Mouse (Mus musculus): ENCODE measurements at regions not wholly inside any gene's neighbourhood (a gene's known extent, or its start where the extent isn't known, plus 50 kb on each side); places are given as distances from the start of the nearest gene placed in this dataset.

DNA sequence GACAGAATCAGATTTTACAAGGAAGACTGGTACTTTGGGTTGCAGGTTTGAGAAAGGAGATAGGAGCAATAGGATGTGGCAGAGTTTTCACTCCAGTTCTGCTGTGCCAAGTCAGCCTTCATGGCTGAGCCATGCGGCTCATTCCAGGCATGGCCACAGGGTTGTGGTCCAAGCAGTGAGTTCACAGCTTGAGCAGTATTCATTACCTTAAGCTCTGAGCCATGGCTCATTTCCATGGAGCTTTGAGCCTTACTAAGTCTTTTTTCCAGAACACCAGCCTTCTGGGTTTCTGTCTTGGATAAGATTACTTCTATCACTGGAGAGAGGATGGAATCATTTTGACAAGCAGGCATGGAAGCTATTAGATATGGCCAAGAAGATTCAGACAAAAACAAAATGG, 98.2 kb upstream of the Tmtc4 start:
- H3K9me3 ChIP-seq (ENCODE audit: low read length) = no peaks in the 10 kb centered on the region
- no peak for ATAC-seq (ENCODE audit: low FRiP score, low TSS enrichment)
- H3K9ac ChIP-seq (replicated peaks; ENCODE audit: low read length) = no peak overlapping the region
- 0 out of 2 replicates have a peak, but pooled peaks cover 5% of the 10 kb centered on the region for H3K4me1 ChIP-seq (ENCODE audit: insufficient read depth, low read length)
- no peak overlapping the region for H3K4me2 ChIP-seq (replicated peaks; ENCODE audit: low read depth, low read length)
- WGBS = 96% methylated on average over 1 of the region's 1 CpGs
- no peaks in the 10 kb centered on the region for H3K36me3 ChIP-seq (ENCODE audit: insufficient read depth, low read length)
- H3K27ac ChIP-seq (ENCODE audit: low read length) = no peak overlapping the region
- no peak overlapping the region for H3K4me3 ChIP-seq (ENCODE audit: low read length)
- H3K27me3 ChIP-seq (ENCODE audit: insufficient read depth, low read length) = no peaks in the 10 kb centered on the region

DNA sequence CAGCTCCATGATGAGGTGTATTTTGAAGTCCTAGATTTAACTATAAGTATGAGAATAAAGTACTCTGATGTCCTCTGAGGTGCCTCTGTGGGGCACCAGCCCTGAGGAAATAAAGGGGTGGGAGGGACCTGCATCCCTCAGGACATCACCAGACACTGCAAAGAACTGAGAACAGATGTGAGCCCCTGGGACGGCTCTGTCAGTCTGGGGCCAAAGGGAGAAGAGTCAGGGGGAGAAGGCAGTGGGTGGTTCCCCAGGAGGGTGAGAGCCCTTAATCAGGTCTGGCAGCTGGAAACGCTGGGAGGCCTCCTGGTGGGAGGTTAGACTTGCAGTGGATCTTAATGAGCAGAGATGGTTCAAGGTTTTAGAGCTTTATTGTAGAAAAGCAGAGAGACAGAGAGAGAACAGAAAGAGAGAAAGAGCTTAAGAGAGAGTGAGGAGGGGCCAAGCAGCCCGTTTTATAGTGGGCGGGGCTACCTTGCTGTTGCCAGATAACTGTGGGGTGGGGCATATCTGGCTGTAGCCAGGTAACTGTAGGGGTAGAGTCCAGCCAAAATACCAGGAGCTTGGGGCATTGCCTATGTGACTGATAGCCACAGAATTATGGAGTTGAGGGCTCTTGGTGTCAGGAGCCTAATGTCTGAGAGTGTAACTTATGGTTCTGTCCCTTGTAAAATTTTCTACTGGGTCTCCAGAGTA, 97.3 kb upstream of the Tmtc4 start:
- no peak overlapping the region for H3K4me3 ChIP-seq (ENCODE audit: low read length)
- no peak overlapping the region for H3K27ac ChIP-seq (ENCODE audit: low read length)
- 27% methylated on average over 4 of the region's 4 CpGs for WGBS
- no peak overlapping the region for H3K4me2 ChIP-seq (replicated peaks; ENCODE audit: low read depth, low read length)
- H3K9ac ChIP-seq (replicated peaks; ENCODE audit: low read length) = no peak overlapping the region
- no peaks in the 10 kb centered on the region for H3K27me3 ChIP-seq (ENCODE audit: insufficient read depth, low read length)
- no peaks in the 10 kb centered on the region for H3K9me3 ChIP-seq (ENCODE audit: low read length)
- H3K36me3 ChIP-seq (ENCODE audit: insufficient read depth, low read length) = no peaks in the 10 kb centered on the region
- ATAC-seq (ENCODE audit: low FRiP score, low TSS enrichment) = no peak
- H3K4me1 ChIP-seq (ENCODE audit: insufficient read depth, low read length) = 0 out of 2 replicates have a peak, but pooled peaks cover 5% of the 10 kb centered on the region

DNA sequence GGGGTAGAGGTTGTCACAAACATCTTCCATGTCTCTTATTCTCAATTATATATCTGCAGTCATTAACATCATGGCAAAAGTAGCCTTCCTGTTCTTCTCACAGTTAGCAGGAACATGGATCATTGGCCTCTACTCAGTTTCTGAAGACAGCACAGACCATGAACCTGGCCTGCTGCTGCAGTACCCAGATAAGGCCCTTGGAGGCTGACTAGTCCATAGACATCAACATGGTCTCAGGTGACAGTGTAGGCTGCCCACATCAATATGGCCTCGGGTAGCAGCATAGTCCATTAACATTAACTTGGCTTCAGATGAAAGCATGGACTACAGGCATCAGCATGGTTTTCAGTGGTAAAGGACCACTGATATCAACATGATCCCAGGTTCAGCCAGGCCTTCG, 95.9 kb upstream of the Tmtc4 start:
- WGBS = 75% methylated on average over 2 of the region's 2 CpGs
- H3K9ac ChIP-seq (replicated peaks; ENCODE audit: low read length) = no peak overlapping the region
- H3K27me3 ChIP-seq (ENCODE audit: insufficient read depth, low read length) = no peaks in the 10 kb centered on the region
- H3K4me2 ChIP-seq (replicated peaks; ENCODE audit: low read depth, low read length) = no peak overlapping the region
- no peak; the same call in 1 of the 2 replicates for ATAC-seq (ENCODE audit: low FRiP score, low TSS enrichment)
- no peaks in the 10 kb centered on the region for H3K36me3 ChIP-seq (ENCODE audit: insufficient read depth, low read length)
- H3K9me3 ChIP-seq (ENCODE audit: low read length) = no peaks in the 10 kb centered on the region
- no peak overlapping the region for H3K4me3 ChIP-seq (ENCODE audit: low read length)
- no peak overlapping the region for H3K27ac ChIP-seq (ENCODE audit: low read length)
- 0 out of 2 replicates have a peak, but pooled peaks cover 5% of the 10 kb centered on the region for H3K4me1 ChIP-seq (ENCODE audit: insufficient read depth, low read length)

DNA sequence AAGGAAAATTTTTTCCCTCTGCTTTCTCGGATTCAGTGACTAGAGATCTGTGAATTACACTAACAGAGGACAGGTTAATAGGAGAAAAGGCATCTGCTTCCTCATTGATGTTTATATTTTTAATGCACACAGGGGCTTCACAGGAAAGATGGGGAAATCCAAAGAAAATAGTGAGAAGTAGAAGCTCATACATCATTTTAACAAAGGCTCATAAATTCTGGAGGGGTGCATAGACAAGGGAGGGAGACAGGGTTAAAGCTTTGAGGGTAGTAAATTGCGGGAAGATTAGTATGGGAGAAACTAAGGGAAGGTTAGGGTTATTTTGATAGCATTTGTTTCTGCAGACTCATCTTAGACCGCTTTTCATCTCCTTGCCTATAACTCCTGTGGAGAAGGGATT, 95.0 kb upstream of the Tmtc4 start:
- 0 out of 2 replicates have a peak, but pooled peaks cover 5% of the 10 kb centered on the region for H3K4me1 ChIP-seq (ENCODE audit: insufficient read depth, low read length)
- H3K9me3 ChIP-seq (ENCODE audit: low read length) = no peaks in the 10 kb centered on the region
- no peak overlapping the region for H3K4me3 ChIP-seq (ENCODE audit: low read length)
- H3K27ac ChIP-seq (ENCODE audit: low read length) = no peak overlapping the region
- H3K36me3 ChIP-seq (ENCODE audit: insufficient read depth, low read length) = no peaks in the 10 kb centered on the region
- 16% methylated on average over 3 of the region's 3 CpGs for WGBS
- no peak overlapping the region for H3K4me2 ChIP-seq (replicated peaks; ENCODE audit: low read depth, low read length)
- H3K9ac ChIP-seq (replicated peaks; ENCODE audit: low read length) = no peak overlapping the region
- no peaks in the 10 kb centered on the region for H3K27me3 ChIP-seq (ENCODE audit: insufficient read depth, low read length)
- peak; percentile 61; the same call in 1 of the 2 replicates for ATAC-seq (ENCODE audit: low FRiP score, low TSS enrichment)

DNA sequence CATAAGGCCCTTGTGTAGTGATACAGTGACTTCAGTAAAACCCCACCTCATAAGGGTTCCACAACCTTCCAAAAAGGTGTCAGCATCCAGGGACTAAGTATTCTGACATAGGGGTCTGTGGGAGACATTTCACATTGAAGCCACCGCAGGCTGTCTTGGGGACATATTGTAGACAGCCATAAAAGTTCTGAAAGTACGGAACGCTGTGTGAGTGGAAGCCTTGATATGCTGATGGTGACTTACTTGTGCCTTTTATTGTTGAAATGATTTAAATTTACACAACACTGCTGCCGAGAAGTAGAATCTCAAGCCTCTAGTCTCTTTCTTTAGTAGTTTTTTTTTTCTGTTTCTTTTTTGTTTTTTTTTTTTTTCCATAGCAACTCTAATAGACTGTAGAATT, 82.5 kb upstream of the Tmtc4 start:
- 82% methylated on average over 4 of the region's 4 CpGs for WGBS
- H3K36me3 ChIP-seq (ENCODE audit: insufficient read depth, low read length) = no peaks in the 10 kb centered on the region
- no peak overlapping the region for H3K27ac ChIP-seq (ENCODE audit: low read length)
- no peaks in the 10 kb centered on the region for H3K27me3 ChIP-seq (ENCODE audit: insufficient read depth, low read length)
- no peak overlapping the region for H3K4me3 ChIP-seq (ENCODE audit: low read length)
- no peak for ATAC-seq (ENCODE audit: low FRiP score, low TSS enrichment)
- H3K4me1 ChIP-seq (ENCODE audit: insufficient read depth, low read length) = no peaks in the 10 kb centered on the region
- no peak overlapping the region for H3K9ac ChIP-seq (replicated peaks; ENCODE audit: low read length)
- H3K4me2 ChIP-seq (replicated peaks; ENCODE audit: low read depth, low read length) = no peak overlapping the region
- H3K9me3 ChIP-seq (ENCODE audit: low read length) = no peaks in the 10 kb centered on the region

DNA sequence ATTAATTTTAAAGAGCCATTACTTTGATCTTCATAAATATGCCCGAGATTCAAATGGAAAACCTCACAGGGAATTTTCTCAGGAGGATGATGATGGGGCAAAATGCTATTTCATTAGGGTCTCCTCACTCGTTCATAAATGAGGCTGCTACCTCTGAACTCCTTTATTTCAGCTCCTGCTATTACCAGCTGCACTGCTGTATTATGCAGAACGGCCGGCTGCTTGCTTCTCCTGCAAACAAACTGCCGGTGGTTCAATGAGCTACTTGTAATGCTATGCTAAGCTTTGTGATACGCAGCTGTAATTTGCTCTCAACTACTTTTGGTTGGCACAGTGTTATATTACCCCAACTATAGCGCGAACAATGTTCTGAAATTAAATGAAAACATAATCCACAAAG, 81.7 kb upstream of the Tmtc4 start:
- Histone ChIP-seq H3K9ac (replicated peaks; ENCODE audit: low read length) (no peak overlapping the region), H3K9me3 (ENCODE audit: low read length) (no peaks in the 10 kb centered on the region), H3K4me3 (ENCODE audit: low read length) (no peak overlapping the region), H3K4me2 (replicated peaks; ENCODE audit: low read depth, low read length) (no peak overlapping the region), H3K27me3 (ENCODE audit: insufficient read depth, low read length) (no peaks in the 10 kb centered on the region), H3K27ac (ENCODE audit: low read length) (no peak overlapping the region), H3K36me3 (ENCODE audit: insufficient read depth, low read length) (no peaks in the 10 kb centered on the region), H3K4me1 (ENCODE audit: insufficient read depth, low read length) (no peaks in the 10 kb centered on the region)
- ATAC-seq (ENCODE audit: low FRiP score, low TSS enrichment) = no peak
- whole genome bisulfite sequencing = 53% methylated on average over 8 of the region's 8 CpGs

DNA sequence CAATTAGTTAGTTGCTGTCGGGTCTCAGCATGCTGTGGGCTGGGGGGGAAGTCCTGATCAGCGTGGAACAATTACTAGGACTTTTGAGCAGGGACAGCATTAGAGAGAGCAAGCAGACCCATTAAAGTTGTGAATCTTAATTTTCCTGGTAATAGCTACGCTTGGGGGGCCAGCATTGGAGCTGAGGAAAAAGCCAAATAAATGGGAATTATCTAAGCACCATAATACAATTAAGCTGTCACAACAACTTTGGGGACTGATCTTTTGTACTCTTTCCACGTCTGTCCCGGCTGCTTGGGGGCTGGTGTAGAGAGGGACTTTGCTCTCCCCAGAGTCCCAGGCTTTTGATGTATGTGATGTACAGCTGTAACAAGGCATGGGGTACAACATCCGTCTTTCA, 81.3 kb upstream of the Tmtc4 start:
- WGBS = 42% methylated on average over 6 of the region's 6 CpGs
- Histone ChIP-seq H3K27me3 (ENCODE audit: insufficient read depth, low read length) (no peaks in the 10 kb centered on the region), H3K9ac (replicated peaks; ENCODE audit: low read length) (no peak overlapping the region), H3K36me3 (ENCODE audit: insufficient read depth, low read length) (no peaks in the 10 kb centered on the region), H3K4me1 (ENCODE audit: insufficient read depth, low read length) (no peaks in the 10 kb centered on the region), H3K4me2 (replicated peaks; ENCODE audit: low read depth, low read length) (no peak overlapping the region), H3K9me3 (ENCODE audit: low read length) (no peaks in the 10 kb centered on the region), H3K27ac (ENCODE audit: low read length) (no peak overlapping the region), H3K4me3 (ENCODE audit: low read length) (no peak overlapping the region)
- no peak for ATAC-seq (ENCODE audit: low FRiP score, low TSS enrichment)

DNA sequence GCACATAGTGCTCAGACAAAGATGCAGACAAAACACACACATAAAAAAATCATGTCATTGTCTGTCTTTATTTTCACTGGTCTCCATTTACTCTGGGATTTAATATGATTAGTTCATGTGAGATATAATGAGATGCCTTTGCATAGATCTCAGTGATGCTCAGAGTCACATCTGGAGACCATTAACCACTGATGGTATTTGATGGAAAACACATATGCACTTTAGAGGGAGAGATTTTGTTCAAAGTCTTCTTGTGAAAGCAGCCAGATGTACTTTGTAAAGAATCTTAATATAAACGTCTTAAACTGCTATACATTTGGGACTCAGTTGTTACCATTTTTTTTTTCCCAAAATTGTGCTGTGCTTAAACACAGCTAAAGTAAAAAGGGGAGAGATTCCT, 79.1 kb upstream of the Tmtc4 start:
- Histone ChIP-seq H3K9ac (replicated peaks; ENCODE audit: low read length) (no peak overlapping the region), H3K27me3 (ENCODE audit: insufficient read depth, low read length) (no peaks in the 10 kb centered on the region), H3K4me3 (ENCODE audit: low read length) (no peak overlapping the region), H3K9me3 (ENCODE audit: low read length) (no peaks in the 10 kb centered on the region), H3K4me2 (replicated peaks; ENCODE audit: low read depth, low read length) (no peak overlapping the region), H3K36me3 (ENCODE audit: insufficient read depth, low read length) (no peaks in the 10 kb centered on the region), H3K27ac (ENCODE audit: low read length) (no peak overlapping the region), H3K4me1 (ENCODE audit: insufficient read depth, low read length) (no peaks in the 10 kb centered on the region)
- no peak for ATAC-seq (ENCODE audit: low FRiP score, low TSS enrichment)
- 51% methylated on average over 1 of the region's 1 CpGs for WGBS

DNA sequence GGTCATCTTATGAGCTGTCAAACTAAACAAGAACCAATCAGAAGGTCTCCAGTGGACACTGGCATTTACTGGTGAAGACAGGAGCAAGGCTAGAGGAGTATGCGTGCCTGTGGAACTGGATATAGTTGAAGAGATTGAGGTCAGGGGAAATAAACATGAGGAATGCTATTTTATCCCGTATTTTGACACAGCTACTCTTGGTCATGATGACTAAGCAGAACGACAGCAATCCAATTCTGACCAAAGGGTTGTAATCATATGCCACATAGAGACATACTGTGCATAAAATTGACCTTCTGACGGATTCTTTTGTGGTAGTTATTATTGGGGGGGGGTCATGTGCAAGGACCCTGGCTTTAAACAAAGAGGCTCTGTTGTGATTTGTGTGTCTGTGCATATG, 73.1 kb upstream of the Tmtc4 start:
- no peak overlapping the region for H3K4me2 ChIP-seq (replicated peaks; ENCODE audit: low read depth, low read length)
- H3K27ac ChIP-seq (ENCODE audit: low read length) = no peak overlapping the region
- H3K4me1 ChIP-seq (ENCODE audit: insufficient read depth, low read length) = no peaks in the 10 kb centered on the region
- no peak overlapping the region for H3K9ac ChIP-seq (replicated peaks; ENCODE audit: low read length)
- no peaks in the 10 kb centered on the region for H3K9me3 ChIP-seq (ENCODE audit: low read length)
- no peaks in the 10 kb centered on the region for H3K27me3 ChIP-seq (ENCODE audit: insufficient read depth, low read length)
- H3K36me3 ChIP-seq (ENCODE audit: insufficient read depth, low read length) = no peaks in the 10 kb centered on the region
- WGBS = 50% methylated on average over 4 of the region's 4 CpGs
- no peak overlapping the region for H3K4me3 ChIP-seq (ENCODE audit: low read length)
- ATAC-seq (ENCODE audit: low FRiP score, low TSS enrichment) = no peak

DNA sequence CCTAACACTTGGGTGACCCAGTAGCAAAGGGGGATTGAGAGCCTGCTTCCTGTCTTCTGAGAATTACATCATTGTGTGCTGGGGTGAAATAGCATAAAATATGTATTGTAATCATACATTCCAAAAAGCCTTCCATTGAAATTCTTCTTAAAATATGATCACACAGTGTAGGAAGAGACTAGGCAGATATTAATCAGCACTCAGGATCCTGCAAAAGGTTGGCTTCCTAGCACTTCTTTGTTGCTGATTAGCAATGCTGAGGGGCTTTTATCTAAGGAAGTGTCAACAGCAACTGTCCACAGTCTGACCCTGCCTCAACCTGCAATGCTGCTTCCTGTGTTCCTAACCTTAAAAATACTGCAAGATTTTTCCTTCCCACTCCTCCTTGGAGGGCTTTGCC, 64.6 kb upstream of the Tmtc4 start:
- Histone ChIP-seq H3K36me3 (ENCODE audit: insufficient read depth, low read length) (no peaks in the 10 kb centered on the region), H3K27ac (ENCODE audit: low read length) (no peak overlapping the region)

More for the DNA sequence above, 64.6 kb upstream of the Tmtc4 start:
- no peak overlapping the region for H3K4me2 ChIP-seq (replicated peaks; ENCODE audit: low read depth, low read length)
- H3K9me3 ChIP-seq (ENCODE audit: low read length) = no peaks in the 10 kb centered on the region
- peak; percentile 76 for ATAC-seq (ENCODE audit: low FRiP score, low TSS enrichment)
- no peaks in the 10 kb centered on the region for H3K27me3 ChIP-seq (ENCODE audit: insufficient read depth, low read length)
- no peaks in the 10 kb centered on the region for H3K4me1 ChIP-seq (ENCODE audit: insufficient read depth, low read length)
- no peak overlapping the region for H3K4me3 ChIP-seq (ENCODE audit: low read length)
- no peak overlapping the region for H3K9ac ChIP-seq (replicated peaks; ENCODE audit: low read length)

All from kidney, embryonic 16.5 days (tissue).